Mouse (Mus musculus) layer of hippocampus, postnatal 25 days (tissue): ENCODE results near the gene Aoc2. TPM values are rescaled to one million over a fixed set of nuclear protein-coding genes. Genes with fewer than 3 reads are reported as not detected.

Source experiments
- DNase-seq, 2 experiments: peaks; one replicate each; pipeline ENCODE4 v3.0.0; 2022; ENCODE audit warnings: mixed read lengths in 2 of 2, low spot score in 1 of 2; ENCODE audit errors: extremely low spot score in 1 of 2
- total RNA-seq, 2 experiments: library from RNA; stranded (reverse); gene quantifications; 2 replicates each; pipeline ENCODE4 v1.2.3; 2021

The Aoc2 gene
- 1 to 10 TPM; 5.8 to 8.0 TPM for total RNA-seq

DNA sequence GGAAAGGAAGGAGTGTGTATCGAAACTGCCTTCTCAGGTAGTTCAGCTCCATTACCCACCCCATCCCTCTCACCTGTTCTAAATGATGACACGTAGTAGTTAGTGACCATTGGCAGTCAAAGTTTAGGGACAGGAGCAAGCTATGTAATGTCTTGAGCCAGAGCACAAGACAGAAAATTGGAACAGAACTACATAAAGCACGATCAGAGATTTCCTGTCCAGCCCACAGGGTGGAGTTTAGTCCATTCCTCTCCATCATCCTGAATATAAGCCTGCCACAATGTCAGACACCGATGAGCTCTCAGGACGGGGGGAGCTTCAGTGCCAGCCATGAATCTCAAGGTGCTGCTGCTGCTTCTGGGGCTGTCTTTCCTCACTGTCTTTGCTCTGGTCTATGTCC, at the start of gene Aoc2:
Gene Aoc2 (plus strand): TSS at position 301 of the 400 bp plus-strand sequence.
- no peak for DNase-seq

DNA sequence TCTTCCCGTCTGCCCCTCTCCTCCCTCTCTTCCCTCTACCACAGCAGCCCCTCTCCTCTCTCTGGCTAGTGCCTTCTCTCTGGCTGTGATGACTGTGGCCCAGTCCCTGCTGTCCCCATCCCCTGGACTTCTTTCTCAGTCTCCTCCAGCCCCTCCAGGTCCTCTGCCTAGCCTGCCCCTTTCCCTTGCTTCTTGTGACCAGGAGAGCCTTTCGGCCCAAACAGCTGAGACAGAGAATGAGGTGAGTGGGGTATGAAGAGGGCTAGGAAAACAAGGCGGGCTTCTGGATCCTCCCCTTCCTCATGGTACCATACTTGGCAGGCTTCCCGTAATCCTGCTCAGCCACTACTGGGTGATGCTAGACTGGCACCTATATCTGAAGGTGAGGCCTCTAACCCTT, 49.6 kb upstream of the Aoc2 start:
- DNase-seq = no peak

DNA sequence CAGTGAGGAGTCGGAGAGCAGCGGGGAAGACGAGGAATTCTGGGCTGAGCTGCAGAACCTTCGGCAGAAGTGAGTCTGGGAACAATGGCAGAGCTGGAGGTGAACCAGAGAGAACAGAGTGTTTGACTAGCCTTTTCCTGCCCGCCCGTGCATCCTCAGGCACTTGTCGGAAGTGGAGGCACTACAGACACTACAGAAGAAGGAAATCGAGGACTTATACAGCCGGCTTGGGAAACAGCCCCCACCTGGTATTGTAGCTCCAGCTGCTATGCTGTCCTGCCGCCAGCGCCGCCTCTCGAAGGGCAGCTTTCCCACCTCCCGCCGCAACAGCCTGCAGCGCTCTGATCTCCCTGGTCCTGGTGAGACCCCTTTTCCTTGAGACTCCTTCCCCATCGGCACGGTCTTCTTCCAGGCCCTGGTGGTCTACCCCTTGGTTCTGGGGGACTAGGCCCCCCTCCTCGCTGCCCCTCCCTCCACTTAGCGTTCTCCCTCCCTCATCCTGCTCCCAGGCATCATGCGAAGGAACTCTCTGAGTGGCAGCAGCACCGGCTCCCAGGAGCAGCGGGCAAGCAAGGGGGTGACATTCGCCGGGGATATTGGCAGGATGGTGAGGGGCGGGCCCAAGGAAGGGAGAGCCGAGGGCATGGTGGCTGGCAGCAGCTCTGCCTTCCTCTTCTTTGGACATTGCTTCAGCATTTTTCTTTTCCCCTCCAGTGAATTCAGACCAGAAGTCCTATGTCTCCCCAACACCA, 48.4 kb upstream of the Aoc2 start:
- DNase-seq = no peak

DNA sequence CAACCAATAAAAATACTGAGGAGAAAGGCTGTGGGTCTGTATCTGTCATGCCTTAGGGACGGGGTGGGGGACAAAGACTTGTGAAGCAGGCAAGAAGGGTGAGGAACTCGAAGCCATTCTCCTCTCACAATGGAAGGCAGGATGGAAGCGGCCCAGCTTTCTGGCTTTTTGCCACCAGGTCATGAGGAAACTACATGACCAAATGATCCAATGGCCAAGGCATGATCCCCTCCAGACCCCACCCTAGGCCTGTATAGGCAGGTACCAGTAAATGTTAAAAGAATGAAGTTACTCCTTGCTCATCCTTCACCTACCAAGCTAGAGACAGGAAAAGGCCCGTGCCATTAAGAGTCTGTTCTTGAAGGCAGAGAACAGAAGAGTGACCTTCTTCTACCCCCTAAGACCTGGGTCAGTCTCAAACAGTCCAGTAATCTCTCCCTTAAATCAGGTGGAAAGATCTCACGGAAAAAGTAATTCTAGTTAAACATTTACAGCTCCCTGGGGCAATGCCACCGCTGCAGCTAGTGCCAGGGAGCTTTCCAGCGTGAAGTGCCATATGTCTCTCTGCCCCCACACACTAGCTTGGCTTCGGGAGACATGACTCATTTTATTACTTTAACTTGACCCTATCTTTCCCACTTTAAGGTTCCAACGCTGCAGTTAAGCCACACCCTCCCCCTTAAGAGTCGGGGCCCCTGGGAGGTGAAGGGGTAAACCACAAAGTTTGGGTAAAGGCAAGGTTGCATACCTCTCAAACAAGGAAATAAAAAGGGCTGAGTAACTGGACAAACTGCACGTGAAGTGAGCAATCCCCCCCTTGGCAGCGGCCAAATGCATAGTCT, 47.3 kb upstream of the Aoc2 start:
- no peak for DNase-seq

DNA sequence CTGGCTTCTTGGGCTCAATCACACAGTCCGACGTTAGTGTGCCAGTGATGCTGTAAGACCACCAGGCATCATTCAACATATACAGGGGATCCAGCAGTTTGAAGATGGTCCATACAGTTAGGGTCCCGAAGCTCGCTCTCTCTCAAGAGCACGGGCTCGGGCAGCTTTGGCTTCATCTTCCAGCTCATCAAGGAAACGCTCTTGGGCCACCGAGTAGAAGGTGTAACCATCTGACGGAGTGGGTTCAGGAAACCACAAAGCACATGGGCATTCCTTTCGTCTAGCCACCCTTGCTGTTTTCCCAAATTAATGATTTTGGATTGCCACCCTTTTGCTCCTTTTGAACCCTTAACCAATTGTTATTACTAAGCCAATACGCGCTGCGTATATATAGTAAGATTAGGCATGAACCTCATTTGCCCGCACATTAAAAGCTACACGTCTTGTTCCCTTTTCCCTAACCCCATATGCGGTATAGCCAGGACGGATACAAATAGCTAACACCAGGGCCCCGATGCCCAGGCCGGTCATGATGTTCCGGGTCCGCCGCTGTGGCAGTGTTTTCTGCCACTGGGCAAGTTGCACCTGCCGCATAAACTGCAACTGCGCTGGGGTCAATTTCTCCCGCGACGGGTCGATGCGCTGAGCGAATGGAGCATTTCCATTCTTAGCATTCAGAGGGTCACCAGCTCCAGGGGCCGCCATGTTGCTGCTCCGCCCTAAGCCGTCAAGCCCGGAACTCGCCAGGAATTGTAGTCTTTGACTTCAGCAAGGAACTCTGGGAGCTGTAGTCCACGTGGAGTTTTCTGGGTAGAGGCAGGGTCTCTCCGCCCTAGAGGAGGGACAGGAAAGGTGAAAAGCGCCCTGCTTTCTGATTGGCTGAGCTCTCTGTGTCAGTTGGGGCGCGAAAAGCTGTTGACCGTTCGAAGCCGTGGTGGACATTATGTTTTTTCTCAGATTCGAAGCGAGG, 46.4 kb upstream of the Aoc2 start, which contains the start of the genes Cntd1 and Coa3:
Gene Cntd1 (plus strand): TSS at position 790 of the 970 bp plus-strand sequence.
Gene Coa3 (minus strand): TSS at position 892 of the 970 bp plus-strand sequence.
- peak; percentile 68 to 71 for DNase-seq

DNA sequence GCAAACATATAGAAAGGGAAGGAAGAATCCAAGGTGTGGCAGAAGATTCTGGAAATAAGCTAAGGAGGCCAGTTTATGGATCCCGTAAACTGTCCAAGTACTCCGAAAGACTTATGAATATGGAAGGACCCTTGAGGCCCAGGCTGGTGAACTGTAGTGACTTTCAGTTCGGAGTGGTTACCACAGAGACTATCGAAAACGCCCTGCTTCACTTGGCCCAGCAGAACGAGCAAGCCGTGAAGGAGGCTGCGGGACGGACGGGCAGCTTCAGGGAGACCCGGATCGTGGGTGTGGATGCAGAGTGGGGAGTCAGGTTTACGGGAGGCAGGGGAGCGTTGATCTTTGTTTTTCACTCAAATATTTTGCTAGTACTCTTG, 45.7 kb upstream of the Aoc2 start:
- DNase-seq = no peak

DNA sequence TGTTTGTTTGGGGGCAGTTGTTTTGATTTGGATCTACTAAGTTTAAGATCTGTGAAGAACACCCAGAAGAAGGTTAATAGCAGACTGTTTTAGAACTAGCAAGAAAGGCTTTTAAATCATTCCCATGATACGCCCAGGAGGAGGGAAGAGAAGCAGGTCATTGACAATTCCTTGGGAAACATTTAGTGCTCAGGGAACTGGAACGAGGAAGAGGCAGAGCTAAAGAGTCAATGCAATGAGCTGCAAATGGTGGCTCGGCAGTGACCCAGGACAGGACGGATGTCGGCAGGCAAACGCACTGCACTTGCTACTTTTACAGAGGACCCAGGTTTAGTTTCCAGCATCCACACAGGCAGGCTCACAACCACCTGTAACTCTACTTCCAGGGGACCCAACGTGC, 44.0 kb upstream of the Aoc2 start:
- no peak for DNase-seq

DNA sequence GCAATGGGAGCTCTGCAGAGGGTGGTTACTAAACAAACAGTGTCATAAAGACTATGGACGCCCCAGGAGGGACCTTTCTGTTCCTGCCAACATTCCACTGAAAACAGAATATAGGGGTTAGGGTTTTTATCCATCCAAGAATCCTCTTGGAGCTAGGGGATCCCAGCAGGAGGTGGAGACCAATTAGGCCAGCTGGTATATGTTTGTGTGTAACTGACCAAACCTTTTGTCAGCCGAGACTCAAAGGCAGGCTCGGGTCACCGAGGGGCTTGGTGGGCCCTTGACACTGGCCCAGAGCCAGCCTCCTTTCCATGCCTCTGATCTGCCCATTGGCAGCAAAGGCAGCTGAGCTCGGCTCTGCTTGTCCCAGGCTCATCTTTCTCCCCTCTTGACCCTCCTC, 42.0 kb upstream of the Aoc2 start:
- DNase-seq = no peak

DNA sequence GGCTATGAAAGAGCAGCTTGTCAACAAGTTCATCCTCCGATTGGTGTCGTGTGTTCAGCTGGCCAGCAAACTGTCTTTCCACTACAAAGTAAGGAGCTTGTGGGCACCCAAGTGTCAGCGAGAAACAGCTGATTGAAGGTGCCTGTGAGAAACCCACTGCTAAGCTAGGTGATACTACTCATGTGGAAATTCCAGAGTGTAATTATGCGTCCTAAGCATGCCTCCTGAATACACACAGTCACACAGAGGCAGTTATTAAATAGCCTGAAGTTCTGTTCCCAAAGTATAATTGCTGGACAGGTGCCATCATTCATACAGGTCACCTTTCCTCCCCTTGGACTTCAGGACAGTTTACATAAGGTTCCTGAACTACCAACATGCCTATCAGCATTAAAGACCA, 41.1 kb upstream of the Aoc2 start:
- DNase-seq = no peak

DNA sequence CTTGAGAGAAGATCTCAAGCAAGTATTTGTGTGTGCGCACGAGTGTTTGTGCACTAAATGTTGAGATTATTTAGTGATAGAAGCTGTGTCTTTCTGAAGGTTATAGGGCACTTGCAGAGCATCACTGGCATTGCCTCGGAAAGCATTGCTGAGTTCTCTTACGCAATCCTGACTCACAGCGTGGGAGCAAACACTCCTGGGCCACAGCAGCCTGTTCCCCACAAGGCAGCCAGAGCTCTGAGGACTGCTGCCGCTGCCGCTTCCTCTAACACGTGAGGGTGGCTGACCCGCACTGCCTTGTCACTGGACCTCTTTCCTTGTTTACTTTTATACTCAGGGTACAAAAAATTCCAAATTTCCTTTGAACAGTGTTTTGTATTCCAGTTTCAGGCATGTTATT, 37.6 kb upstream of the Aoc2 start:
- no peak for DNase-seq

DNA sequence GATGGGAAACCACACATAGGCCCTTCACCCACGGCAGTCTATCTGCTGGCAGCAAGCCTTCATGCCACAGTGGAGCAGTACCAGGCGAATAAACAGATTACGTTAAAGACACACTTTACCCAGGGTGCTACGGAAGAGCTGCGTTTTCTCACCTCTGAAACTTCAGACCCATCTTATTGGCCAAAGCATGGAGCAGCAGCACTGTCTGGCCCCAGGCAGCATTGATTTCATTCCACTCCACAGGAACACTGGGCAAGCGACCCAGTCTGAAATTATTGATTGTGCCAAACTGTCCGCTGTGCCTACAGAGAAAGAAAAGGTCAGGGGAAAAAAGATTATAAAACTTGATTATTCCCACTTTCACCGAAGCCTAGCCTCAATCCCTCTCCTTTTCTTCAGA, 33.6 kb upstream of the Aoc2 start:
- DNase-seq = no peak

DNA sequence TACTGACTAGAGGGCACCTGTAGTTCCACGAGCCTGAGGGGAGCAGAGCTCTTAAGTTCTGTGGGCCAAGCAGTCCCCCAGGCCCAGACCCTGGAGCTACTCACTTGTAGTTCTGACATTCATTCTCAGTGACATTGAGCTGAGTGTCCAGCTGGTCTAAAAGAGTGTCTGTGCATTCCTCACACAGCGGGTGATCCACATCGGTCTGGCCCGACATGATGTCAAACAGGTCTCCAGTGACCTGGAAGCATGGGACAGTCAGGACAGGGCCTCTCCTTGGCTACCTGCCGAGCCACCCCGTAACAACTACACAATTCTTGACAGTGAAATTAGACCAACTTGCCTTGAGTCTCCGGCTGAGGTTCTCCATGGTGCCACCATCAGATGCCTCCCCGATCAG, 29.7 kb upstream of the Aoc2 start:
- no peak for DNase-seq

DNA sequence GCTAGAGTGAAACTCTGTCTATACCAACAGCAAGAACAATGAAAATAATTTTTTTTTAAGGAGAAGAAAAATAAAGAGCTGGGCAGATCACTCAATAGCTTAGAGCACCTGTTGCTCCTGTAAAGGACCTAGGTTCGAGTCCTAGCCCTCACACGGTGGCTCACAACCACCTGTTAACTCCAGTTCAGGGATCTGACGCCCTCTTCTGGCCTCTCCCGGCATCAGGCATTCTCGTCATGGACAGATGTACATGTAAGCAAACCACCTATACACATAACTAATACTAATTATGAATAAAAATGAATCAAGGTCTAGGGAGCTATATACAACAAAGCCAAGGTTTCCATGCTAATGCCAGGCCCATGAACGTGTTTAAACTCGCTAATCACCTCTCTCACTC, 24.0 kb upstream of the Aoc2 start:
- no peak for DNase-seq

DNA sequence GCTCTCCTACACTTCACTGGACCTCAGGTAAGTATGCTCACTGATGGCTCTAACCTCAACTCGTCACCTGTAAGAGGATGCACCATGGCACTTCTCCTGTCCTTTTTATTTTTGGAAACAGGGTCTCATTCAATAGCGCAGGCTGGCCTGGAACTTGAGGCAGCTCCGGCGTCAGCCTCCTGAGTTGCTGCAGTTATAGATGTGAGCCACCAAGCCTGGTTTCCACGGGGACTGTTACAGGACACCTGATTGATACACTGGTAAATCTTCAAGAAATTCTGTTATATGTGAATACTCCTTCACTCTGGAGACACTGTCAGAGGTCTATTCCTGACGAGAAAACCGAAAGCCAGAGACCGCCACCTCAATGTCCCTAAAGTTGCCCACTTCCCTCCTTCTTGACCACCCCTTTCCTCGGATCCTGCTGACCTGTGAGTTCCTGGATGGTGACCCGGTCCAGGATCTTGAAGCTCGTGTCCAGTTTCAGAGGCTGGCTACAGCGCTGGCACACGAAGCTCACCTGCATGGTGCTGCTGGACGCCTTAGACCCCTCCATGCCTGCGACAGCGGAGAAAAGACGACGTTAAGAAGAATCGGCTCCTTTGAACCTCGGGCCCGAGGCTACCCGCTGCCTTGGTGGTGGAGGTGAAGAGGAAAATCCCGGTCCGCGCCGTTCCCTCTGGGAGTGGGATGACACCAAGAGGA, 23.4 kb upstream of the Aoc2 start:
- DNase-seq = no peak

DNA sequence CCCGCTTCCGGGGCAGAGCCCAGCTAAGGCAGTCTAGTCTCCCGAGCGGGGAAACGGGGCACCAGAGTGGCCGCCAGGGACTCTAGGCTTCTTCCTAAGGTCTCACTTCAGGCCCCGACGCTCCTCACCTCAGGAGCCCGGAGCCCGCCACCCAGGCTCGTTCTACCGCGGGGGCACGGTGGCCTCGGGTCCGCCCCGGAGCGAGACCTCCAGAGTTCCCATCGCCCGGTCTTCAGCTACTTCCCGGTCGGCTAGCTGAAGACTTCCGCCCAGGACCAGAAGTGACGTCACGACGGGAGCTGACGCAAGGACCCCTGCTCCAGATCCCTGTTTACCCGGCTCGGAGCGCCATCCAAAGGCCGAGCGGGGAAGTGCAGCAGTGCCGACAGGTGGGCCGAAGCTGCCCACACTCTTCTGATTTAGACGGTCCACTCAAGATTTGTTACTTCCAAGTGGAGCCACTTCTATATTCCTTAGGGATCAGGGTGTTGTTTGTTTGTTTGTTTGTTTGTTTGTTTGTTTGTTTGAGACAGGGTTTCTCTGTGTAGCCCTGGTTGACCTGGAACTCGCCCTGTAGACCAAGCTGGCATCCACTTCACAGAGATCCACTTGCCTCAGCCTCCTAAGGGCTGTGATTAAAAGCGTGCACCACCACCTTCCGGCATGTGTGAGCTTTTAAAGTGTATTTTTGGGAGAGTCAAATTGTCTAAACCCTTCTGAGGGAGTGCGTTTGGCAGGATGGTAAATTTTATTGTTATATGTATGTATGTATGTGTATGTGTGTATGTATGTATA, 22.7 kb upstream of the Aoc2 start, which contains the start of gene Becn1:
Gene Becn1 (minus strand): TSS at position 283 of the 795 bp plus-strand sequence.
- DNase-seq = peak; percentile 96 to 100

DNA sequence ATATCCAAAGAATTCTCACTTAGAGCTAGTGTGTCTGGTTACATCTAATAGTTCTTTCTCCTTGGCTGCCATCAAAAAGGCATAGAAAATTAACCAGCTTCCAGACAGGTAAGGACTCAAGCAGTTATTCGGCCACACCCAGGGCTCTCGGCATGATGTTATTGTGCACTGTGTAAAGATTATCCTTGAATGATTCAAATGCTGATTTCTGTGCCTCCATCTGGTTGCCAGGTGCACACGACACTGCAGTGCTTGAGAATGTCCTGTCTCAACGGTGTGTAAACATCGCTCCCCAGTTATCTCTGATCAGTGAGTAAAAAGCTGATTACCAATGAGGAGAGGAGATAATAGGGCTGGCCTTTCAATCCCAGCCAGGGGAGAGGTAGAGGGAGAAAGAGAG, 17.1 kb upstream of the Aoc2 start:
- DNase-seq = no peak

DNA sequence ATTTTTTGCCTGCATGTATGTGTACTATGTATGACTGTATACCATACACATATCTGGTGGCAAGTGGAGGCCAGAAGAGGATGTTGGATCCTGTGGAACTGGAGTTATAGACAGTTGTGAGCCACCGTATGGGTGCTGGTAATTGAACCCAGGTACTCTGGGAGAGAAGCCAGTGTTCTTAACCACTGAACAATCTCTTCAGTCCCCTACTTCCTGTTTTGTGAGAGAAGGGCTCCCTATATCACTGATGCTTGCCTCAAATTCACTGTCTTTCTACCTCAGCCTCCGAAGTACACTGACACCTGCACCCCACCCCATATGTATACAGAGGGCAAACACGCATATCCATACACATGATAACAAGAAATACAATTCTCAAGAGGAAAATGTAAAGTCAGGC, 13.8 kb upstream of the Aoc2 start:
- DNase-seq = no peak

DNA sequence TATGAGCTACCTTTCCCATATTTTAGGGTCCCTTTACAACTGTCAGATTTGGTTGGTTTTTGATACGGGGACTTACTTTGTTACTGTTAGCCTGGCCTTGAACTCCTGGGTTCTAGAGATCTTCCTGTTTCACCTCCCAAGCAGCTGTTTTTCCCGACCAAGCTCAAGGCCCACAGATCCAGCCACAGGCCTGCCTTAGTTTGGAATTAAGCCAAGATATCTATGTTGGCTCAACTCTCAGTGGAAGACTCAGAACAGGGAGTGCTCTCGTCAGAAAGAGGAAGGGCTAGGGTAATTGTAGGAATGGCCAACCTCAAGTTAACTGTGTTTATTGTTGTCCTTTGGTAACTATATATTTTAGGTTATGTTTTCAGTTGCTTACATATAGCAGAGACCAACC, 12.7 kb upstream of the Aoc2 start:
- no peak for DNase-seq

DNA sequence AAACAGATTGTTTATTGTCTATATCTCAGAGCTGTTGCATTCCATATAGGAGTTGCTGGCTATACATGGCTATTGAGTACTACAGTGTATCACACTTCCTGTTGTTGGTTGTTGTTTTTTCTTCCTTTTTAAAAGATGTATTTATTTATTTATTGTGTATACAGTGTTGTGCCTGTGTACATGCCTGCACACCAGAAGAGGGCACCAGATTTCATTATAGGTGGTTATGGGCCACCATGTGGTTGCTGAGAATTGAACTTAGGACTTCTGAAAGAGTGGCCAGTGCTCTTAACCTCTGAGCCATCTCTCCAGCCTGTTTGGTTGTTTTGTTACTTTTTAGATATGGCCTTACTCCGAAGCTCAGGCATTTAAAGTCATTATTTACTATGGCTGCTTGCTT, 10.3 kb upstream of the Aoc2 start:
- DNase-seq = no peak
